Mouse (Mus musculus) cerebellum, adult 2 months (tissue): ENCODE measurements around the gene Usf2.

Experiments used
- CTCF ChIP-seq: fragments of 200-500 bp; IDR thresholded peaks from 2 replicates; pipeline ENCODE4 v1.5.1; 2011; ENCODE audit warnings: low read depth, mild to moderate bottlenecking, control low read depth, low read length, moderate library complexity, borderline replicate concordance; ENCODE audit not compliant: insufficient read depth
- POLR2A ChIP-seq: fragments of 200-500 bp; IDR thresholded peaks from 2 replicates; pipeline ENCODE4 v1.6.1; 2011; ENCODE audit warnings: low read length, control low read depth, borderline replicate concordance; ENCODE audit not compliant: insufficient read depth

- TF ChIP-seq CTCF (no peak), POLR2A (no peak)
Measured at GRCm38 (mm10) chr7:30958866-30959487, 2.4 kb upstream of the Usf2 start.
